Comparison of ENCODE assay signal across 7 mouse cellular contexts in the genomic region with DNA sequence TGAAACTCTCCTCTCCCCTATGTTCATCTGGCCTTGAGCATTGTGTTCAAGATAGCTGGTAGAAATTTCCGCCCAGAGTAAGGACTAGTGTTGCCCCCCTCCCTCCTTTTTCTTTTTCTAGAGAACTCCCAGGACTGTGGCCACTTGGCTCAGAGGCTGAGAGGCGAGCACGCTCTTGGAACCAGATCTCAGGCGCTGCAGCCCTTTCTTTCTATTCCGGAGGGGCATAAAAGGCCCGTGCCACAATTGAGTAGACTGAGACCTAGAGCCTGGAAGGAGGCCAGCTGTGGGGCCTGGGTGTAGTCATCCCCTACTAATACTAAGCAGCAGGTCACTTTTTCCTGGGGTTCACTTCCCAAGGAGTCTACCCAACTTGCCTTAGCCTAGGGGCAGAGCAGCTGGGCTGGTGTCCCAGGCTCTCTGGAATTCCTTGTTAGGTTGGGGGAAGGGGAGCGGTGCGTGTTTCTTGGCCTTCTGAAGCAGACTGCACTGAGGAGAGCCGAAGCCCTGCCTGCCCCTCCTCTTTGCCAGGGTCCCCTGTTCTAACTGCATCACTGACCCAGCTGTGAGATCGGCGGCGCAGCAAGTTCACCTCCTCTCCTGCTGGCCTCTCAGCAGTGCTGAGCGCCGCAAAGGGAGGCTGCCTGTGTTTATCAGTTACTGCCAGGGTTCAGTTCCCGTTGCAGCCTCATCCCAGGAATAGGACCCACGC. TPM values are rescaled to one million over a fixed set of nuclear protein-coding genes. Genes with fewer than 3 reads are reported as not detected.
DNase-seq lines count a peak whose midpoint lies in the region; ATAC-seq and TF ChIP-seq lines count a peak whose summit lies in the region.

No protein-coding gene starts in this region.

- WGBS in bone marrow, adult 2 months: 18% methylated on average over 16 of the region's 16 CpGs
- WGBS in forebrain, embryonic 13.5 days: 1% methylated on average over 16 of the region's 16 CpGs
- WGBS in hindbrain, embryonic 12.5 days: 3% methylated on average over 14 of the region's 16 CpGs
- 41% methylated on average over 16 of the region's 16 CpGs for WGBS in macrophage (ENCODE audit: missing documents)

- no peaks in the 10 kb centered on the region for H3K9me3 ChIP-seq in G1E (replicated peaks)
- H3K9me3 ChIP-seq in forebrain, embryonic 13.5 days (replicated peaks): no peaks in the 10 kb centered on the region
- no peaks in the 10 kb centered on the region for H3K9me3 ChIP-seq in hindbrain, embryonic 12.5 days (replicated peaks)

- H3K4me2 ChIP-seq in forebrain, embryonic 13.5 days: peak overlapping the region; percentile 94
- H3K4me2 ChIP-seq in hindbrain, embryonic 12.5 days (replicated peaks): peak overlapping the region; percentile 64

- no peak for DNase-seq in G1E (ENCODE audit: low spot score)
- peak; percentile 68 to 80 for DNase-seq in layer of hippocampus, postnatal 14 days (ENCODE audit: low spot score in 2 of 2)
- peak; percentile 13 for DNase-seq in thymus, postnatal 0 days (ENCODE audit: low spot score)

- no peak overlapping the region for H3K27ac ChIP-seq in bone marrow, adult 2 months (ENCODE audit: control insufficient read depth, insufficient read depth, low read depth, low read length, poor library complexity)
- peak overlapping the region; percentile 100 for H3K27ac ChIP-seq in forebrain, embryonic 13.5 days
- peak overlapping the region; percentile 99 for H3K27ac ChIP-seq in hindbrain, embryonic 12.5 days
- no peak overlapping the region for H3K27ac ChIP-seq in macrophage

- peak; percentile 15; the same call in 1 of the 2 replicates for TF ChIP-seq POLR2A in bone marrow, adult 2 months (IDR thresholded peaks at IDR 0.05; ENCODE audit: borderline replicate concordance, control insufficient read depth, low read depth, low read length)

- peaks cover 57% of the 10 kb centered on the region for H3K79me2 ChIP-seq in macrophage (ENCODE audit: inconsistent target)

- no peak for TF ChIP-seq CTCF in G1E (IDR thresholded peaks at IDR 0.05; ENCODE audit: low read depth, low read length)
- TF ChIP-seq CTCF in bone marrow, adult 2 months (IDR thresholded peaks at IDR 0.05; ENCODE audit: control insufficient read depth, insufficient read depth, low read length): no peak

- H3K27me3 ChIP-seq in G1E (ENCODE audit: insufficient read depth, low read length): peaks cover 20% of the 10 kb centered on the region
- no peaks in the 10 kb centered on the region for H3K27me3 ChIP-seq in forebrain, embryonic 13.5 days
- peaks cover 14% of the 10 kb centered on the region for H3K27me3 ChIP-seq in hindbrain, embryonic 12.5 days

- H3K36me3 ChIP-seq in G1E (replicated peaks) (peaks cover 47% of the 10 kb centered on the region), macrophage (ENCODE audit: inconsistent target) (no peaks in the 10 kb centered on the region)
- H3K36me3 ChIP-seq in forebrain, embryonic 13.5 days (ENCODE audit: poor library complexity, severe bottlenecking): no peaks in the 10 kb centered on the region
- no peaks in the 10 kb centered on the region for H3K36me3 ChIP-seq in hindbrain, embryonic 12.5 days

- ATAC-seq in G1E (ENCODE audit: extremely low read depth, insufficient number of reproducible peaks, low FRiP score, poor library complexity, severe bottlenecking): no peak
- ATAC-seq in forebrain, embryonic 13.5 days: peak; percentile 42
- 0 out of 2 replicates have a peak, but pooled peaks have one; percentile 1 for ATAC-seq in hindbrain, embryonic 12.5 days (ENCODE audit: low FRiP score)

- H3K4me1 ChIP-seq in G1E (ENCODE audit: insufficient read depth, low read depth, low read length): peaks cover 58% of the 10 kb centered on the region
- peaks cover 5% of the 10 kb centered on the region for H3K4me1 ChIP-seq in bone marrow, adult 2 months (ENCODE audit: control insufficient read depth, insufficient read depth, low read length)
- peaks cover 60% of the 10 kb centered on the region for H3K4me1 ChIP-seq in forebrain, embryonic 13.5 days
- H3K4me1 ChIP-seq in hindbrain, embryonic 12.5 days: peaks cover 56% of the 10 kb centered on the region

- peak overlapping the region; percentile 97 for H3K9ac ChIP-seq in forebrain, embryonic 13.5 days
- H3K9ac ChIP-seq in hindbrain, embryonic 12.5 days: peak overlapping the region; percentile 95

- H3K4me3 ChIP-seq in G1E (ENCODE audit: low read depth, low read length) (peak overlapping the region; percentile 87), macrophage (ENCODE audit: inconsistent target) (peak overlapping the region; percentile 39)
- H3K4me3 ChIP-seq in bone marrow, adult 2 months (replicated peaks; ENCODE audit: control insufficient read depth, low read depth, low read length): peak overlapping the region; percentile 75
- H3K4me3 ChIP-seq in forebrain, embryonic 13.5 days: peak overlapping the region; percentile 95
- peak overlapping the region; percentile 82 for H3K4me3 ChIP-seq in hindbrain, embryonic 12.5 days

RNA-seq across cellular contexts. Expression of a gene that starts 1.9 kb away (rescaled TPM):
- total RNA-seq in G1E (2014; fragmentation: Nextera tagmentation): 67.2 and 81.4 TPM in 2 replicates
- 28.1 and 30.2 TPM in 2 replicates for total RNA-seq in G1E (2017)
- polyA plus RNA-seq in G1E (2012): 143 and 162 TPM in 2 replicates
- 31.5 and 43.9 TPM in 2 replicates for polyA plus RNA-seq in bone marrow, adult 2 months (2011; ENCODE audit: insufficient read depth, insufficient read length, low replicate concordance, missing spikeins)
- 27.8 and 30.9 TPM in 2 replicates for polyA plus RNA-seq in forebrain, embryonic 13.5 days (2015; fragmentation: Nextera tagmentation; extraction: Ambion mirVana)
- 50.5 and 51.1 TPM in 2 replicates for polyA plus RNA-seq in hindbrain, embryonic 12.5 days (2016; fragmentation: Nextera tagmentation; extraction: Ambion mirVana)
- 10 to 100 TPM; 90.7 to 93.6 TPM for total RNA-seq in layer of hippocampus, postnatal 14 days (2021)
- 10 to 100 TPM in 24 of 26 experiments, 1 to 10 TPM in 2; 7.4 to 94.7 (median 27.4) TPM for total RNA-seq in macrophage (2018; cell fraction: chromatin; rRNA removed)
- 100 to 1,000 TPM in 1 of 26 experiments, 10 to 100 TPM in 25; 24.7 to 104 (median 43.2) TPM for total RNA-seq in macrophage (2018; cell fraction: cytosol; rRNA removed)
- total RNA-seq in macrophage (2018; cell fraction: nucleus; rRNA removed): 10 to 100 TPM; 16.2 to 94.0 (median 26.7) TPM
- polyA plus RNA-seq in macrophage (2018): 21.1 to 77.3 TPM (median 33.3 TPM) in 3 replicates
- 30.3 and 34.3 TPM in 2 replicates for polyA plus RNA-seq in thymus, postnatal 0 days (2015; fragmentation: Nextera tagmentation; extraction: Ambion mirVana)

RNA-seq across cellular contexts. Expression of a gene that starts 20.1 kb away (rescaled TPM):
- total RNA-seq in G1E (2014; fragmentation: Nextera tagmentation) (not detected in 2 replicates), G1E (2017) (0.05 TPM in 1 of 2 replicates, not detected in the other)
- polyA plus RNA-seq in G1E (2012) (0.02 TPM in 1 of 2 replicates, not detected in the other), macrophage (2018) (not detected in 3 replicates)
- not detected in 2 replicates for polyA plus RNA-seq in bone marrow, adult 2 months (2011; ENCODE audit: insufficient read depth, insufficient read length, low replicate concordance, missing spikeins)
- 0.15 and 0.19 TPM in 2 replicates for polyA plus RNA-seq in forebrain, embryonic 13.5 days (2015; fragmentation: Nextera tagmentation; extraction: Ambion mirVana)
- polyA plus RNA-seq in hindbrain, embryonic 12.5 days (2016; fragmentation: Nextera tagmentation; extraction: Ambion mirVana): 1.6 and 2.1 TPM in 2 replicates
- total RNA-seq in layer of hippocampus, postnatal 14 days (2021): under 1 TPM; 0.48 to 0.62 TPM
- 1 to 10 TPM in 2 of 26 experiments, under 1 TPM in 11, not detected in 13; 0.23 to 1.6 (median 0.64) TPM for total RNA-seq in macrophage (2018; cell fraction: chromatin; rRNA removed)
- total RNA-seq in macrophage (2018; cell fraction: cytosol; rRNA removed): under 1 TPM in 6 of 26 experiments, not detected in 20; under 0.01 to 0.23 (median 0.05) TPM
- total RNA-seq in macrophage (2018; cell fraction: nucleus; rRNA removed): under 1 TPM in 12 of 26 experiments, not detected in 14; 0.18 to 0.77 (median 0.32) TPM
- polyA plus RNA-seq in thymus, postnatal 0 days (2015; fragmentation: Nextera tagmentation; extraction: Ambion mirVana): 0.98 and 1.0 TPM in 2 replicates

RNA-seq across cellular contexts. Expression of a gene that starts 50.3 kb away (rescaled TPM):
- total RNA-seq in G1E (2014; fragmentation: Nextera tagmentation): 44.5 and 59.6 TPM in 2 replicates
- total RNA-seq in G1E (2017): 53.2 and 54.5 TPM in 2 replicates
- 58.9 and 66.0 TPM in 2 replicates for polyA plus RNA-seq in G1E (2012)
- 9.7 and 23.6 TPM in 2 replicates for polyA plus RNA-seq in bone marrow, adult 2 months (2011; ENCODE audit: insufficient read depth, insufficient read length, low replicate concordance, missing spikeins)
- polyA plus RNA-seq in forebrain, embryonic 13.5 days (2015; fragmentation: Nextera tagmentation; extraction: Ambion mirVana): 74.7 and 78.4 TPM in 2 replicates
- 65.3 and 67.4 TPM in 2 replicates for polyA plus RNA-seq in hindbrain, embryonic 12.5 days (2016; fragmentation: Nextera tagmentation; extraction: Ambion mirVana)
- total RNA-seq in layer of hippocampus, postnatal 14 days (2021): 10 to 100 TPM; 27.4 to 31.9 TPM
- 10 to 100 TPM in 17 of 26 experiments, 1 to 10 TPM in 9; 3.0 to 42.6 (median 21.5) TPM for total RNA-seq in macrophage (2018; cell fraction: chromatin; rRNA removed)
- 10 to 100 TPM in 19 of 26 experiments, 1 to 10 TPM in 7; 5.3 to 16.6 (median 11.8) TPM for total RNA-seq in macrophage (2018; cell fraction: cytosol; rRNA removed)
- 10 to 100 TPM in 15 of 26 experiments, 1 to 10 TPM in 11; 4.8 to 36.0 (median 13.1) TPM for total RNA-seq in macrophage (2018; cell fraction: nucleus; rRNA removed)
- 4.9 to 22.2 TPM (median 12.8 TPM) in 3 replicates for polyA plus RNA-seq in macrophage (2018)
- polyA plus RNA-seq in thymus, postnatal 0 days (2015; fragmentation: Nextera tagmentation; extraction: Ambion mirVana): 74.9 and 75.8 TPM in 2 replicates

Comparison
In these comparisons a context has a peak if more than half of its experiments do, and no peak if none do; other contexts are left out.
1. H3K4me3 ChIP-seq: peak in every context shown above with its lines; median percentile 95 in forebrain, embryonic 13.5 days; 87 in G1E; 82 in hindbrain, embryonic 12.5 days; 75 in bone marrow, adult 2 months; 39 in macrophage.
2. H3K27ac ChIP-seq: peak in forebrain, embryonic 13.5 days (single experiment) and hindbrain, embryonic 12.5 days (single experiment); none in bone marrow, adult 2 months (single experiment) and macrophage (single experiment).